Mouse (Mus musculus): Measurements from ENCODE around the gene Fbf1. TPM values are rescaled to one million over a fixed set of nuclear protein-coding genes. Genes with fewer than 3 reads are reported as not detected.

The Fbf1 gene
- polyA plus RNA-seq, 1 experiment = 46.9 TPM

- no peak overlapping the region for H3K4me3 ChIP-seq (ENCODE audit: insufficient read depth, poor library complexity, severe bottlenecking)
- H3K27me3 ChIP-seq (ENCODE audit: control insufficient read depth, insufficient read depth, insufficient read length) = no peaks in the 10 kb centered on the region
- H3K36me3 ChIP-seq (ENCODE audit: control insufficient read depth, insufficient read depth) = no peaks in the 10 kb centered on the region
- no peaks in the 10 kb centered on the region for H3K79me3 ChIP-seq (ENCODE audit: low read depth)
- no peaks in the 10 kb centered on the region for H3K79me2 ChIP-seq (ENCODE audit: control insufficient read depth, insufficient read depth)
- no peak for TF ChIP-seq CTCF (IDR thresholded peaks at IDR 0.05; ENCODE audit: control insufficient read depth, insufficient read depth, insufficient read length)
- no peak for TF ChIP-seq MAX (IDR thresholded peaks at IDR 0.05)
- no peak for TF ChIP-seq MYOD1 (IDR thresholded peaks at IDR 0.05; ENCODE audit: control insufficient read depth, insufficient read length, low read depth)
- no peak for TF ChIP-seq USF1 (IDR thresholded peaks at IDR 0.05; ENCODE audit: low read depth)
- no peak for TF ChIP-seq CEBPB (IDR thresholded peaks at IDR 0.05; ENCODE audit: low read depth)
- TF ChIP-seq FOSL1 (IDR thresholded peaks at IDR 0.05; ENCODE audit: insufficient read depth, low read length, poor library complexity, severe bottlenecking) = no peak
- TF ChIP-seq MYOG (IDR thresholded peaks at IDR 0.05; ENCODE audit: control insufficient read depth, extremely low read depth, insufficient read length) = no peak
- H3ac ChIP-seq (ENCODE audit: control insufficient read depth, insufficient read length, low read depth) = no peak overlapping the region
These were observed 44.9 kb upstream of the Fbf1 start for GRCm38 (mm10) chr11:116212847-116213246.

- Histone ChIP-seq H3K4me3 (ENCODE audit: insufficient read depth, poor library complexity, severe bottlenecking) (no peak overlapping the region), H3K36me3 (ENCODE audit: control insufficient read depth, insufficient read depth) (peaks cover 18% of the 10 kb centered on the region), H3K79me3 (ENCODE audit: low read depth) (no peaks in the 10 kb centered on the region), H3ac (ENCODE audit: control insufficient read depth, insufficient read length, low read depth) (no peak overlapping the region), H3K27me3 (ENCODE audit: control insufficient read depth, insufficient read depth, insufficient read length) (no peaks in the 10 kb centered on the region), H3K79me2 (ENCODE audit: control insufficient read depth, insufficient read depth) (no peaks in the 10 kb centered on the region)
- TF ChIP-seq USF1 (IDR thresholded peaks at IDR 0.05; ENCODE audit: low read depth) (no peak), CTCF (IDR thresholded peaks at IDR 0.05; ENCODE audit: control insufficient read depth, insufficient read depth, insufficient read length) (no peak), MYOD1 (IDR thresholded peaks at IDR 0.05; ENCODE audit: control insufficient read depth, insufficient read length, low read depth) (no peak), CEBPB (IDR thresholded peaks at IDR 0.05; ENCODE audit: low read depth) (no peak), FOSL1 (IDR thresholded peaks at IDR 0.05; ENCODE audit: insufficient read depth, low read length, poor library complexity, severe bottlenecking) (no peak), MAX (IDR thresholded peaks at IDR 0.05) (no peak), MYOG (IDR thresholded peaks at IDR 0.05; ENCODE audit: control insufficient read depth, extremely low read depth, insufficient read length) (no peak)
These were observed 42.7 kb upstream of the Fbf1 start for GRCm38 (mm10) chr11:116210696-116211095.

- H3K36me3 ChIP-seq (ENCODE audit: control insufficient read depth, insufficient read depth) = peaks cover 23% of the 10 kb centered on the region
- H3K4me3 ChIP-seq (ENCODE audit: insufficient read depth, poor library complexity, severe bottlenecking) = no peak overlapping the region
- H3K79me2 ChIP-seq (ENCODE audit: control insufficient read depth, insufficient read depth) = no peaks in the 10 kb centered on the region
- no peak overlapping the region for H3ac ChIP-seq (ENCODE audit: control insufficient read depth, insufficient read length, low read depth)
- H3K27me3 ChIP-seq (ENCODE audit: control insufficient read depth, insufficient read depth, insufficient read length) = no peaks in the 10 kb centered on the region
- TF ChIP-seq MAX (IDR thresholded peaks at IDR 0.05) (no peak), CEBPB (IDR thresholded peaks at IDR 0.05; ENCODE audit: low read depth) (no peak)
- no peaks in the 10 kb centered on the region for H3K79me3 ChIP-seq (ENCODE audit: low read depth)
These were observed 41.3 kb upstream of the Fbf1 start for GRCm38 (mm10) chr11:116209257-116209656.

- TF ChIP-seq MAX (IDR thresholded peaks at IDR 0.05) = no peak
- no peak for TF ChIP-seq CEBPB (IDR thresholded peaks at IDR 0.05; ENCODE audit: low read depth)
- no peak for TF ChIP-seq USF1 (IDR thresholded peaks at IDR 0.05; ENCODE audit: low read depth)
- TF ChIP-seq MYOD1 (IDR thresholded peaks at IDR 0.05; ENCODE audit: control insufficient read depth, insufficient read length, low read depth) = no peak
- TF ChIP-seq CTCF (IDR thresholded peaks at IDR 0.05; ENCODE audit: control insufficient read depth, insufficient read depth, insufficient read length) = no peak
- no peak for TF ChIP-seq FOSL1 (IDR thresholded peaks at IDR 0.05; ENCODE audit: insufficient read depth, low read length, poor library complexity, severe bottlenecking)
- no peak for TF ChIP-seq MYOG (IDR thresholded peaks at IDR 0.05; ENCODE audit: control insufficient read depth, extremely low read depth, insufficient read length)
- Histone ChIP-seq H3K27me3 (ENCODE audit: control insufficient read depth, insufficient read depth, insufficient read length) (no peaks in the 10 kb centered on the region), H3K36me3 (ENCODE audit: control insufficient read depth, insufficient read depth) (peaks cover 23% of the 10 kb centered on the region), H3ac (ENCODE audit: control insufficient read depth, insufficient read length, low read depth) (no peak overlapping the region), H3K79me2 (ENCODE audit: control insufficient read depth, insufficient read depth) (no peaks in the 10 kb centered on the region), H3K4me3 (ENCODE audit: insufficient read depth, poor library complexity, severe bottlenecking) (no peak overlapping the region), H3K79me3 (ENCODE audit: low read depth) (no peaks in the 10 kb centered on the region)
These were observed 40.7 kb upstream of the Fbf1 start for GRCm38 (mm10) chr11:116208660-116209059.

GRCm38 (mm10) chr11:116206678-116207077 is 38.7 kb upstream of the Fbf1 start:
- H3K36me3 ChIP-seq (ENCODE audit: control insufficient read depth, insufficient read depth) = peaks cover 23% of the 10 kb centered on the region
- no peak for TF ChIP-seq FOSL1 (IDR thresholded peaks at IDR 0.05; ENCODE audit: insufficient read depth, low read length, poor library complexity, severe bottlenecking)
- TF ChIP-seq USF1 (IDR thresholded peaks at IDR 0.05; ENCODE audit: low read depth) = no peak
- H3K79me3 ChIP-seq (ENCODE audit: low read depth) = no peaks in the 10 kb centered on the region
- H3K4me3 ChIP-seq (ENCODE audit: insufficient read depth, poor library complexity, severe bottlenecking) = no peak overlapping the region
- H3K27me3 ChIP-seq (ENCODE audit: control insufficient read depth, insufficient read depth, insufficient read length) = no peaks in the 10 kb centered on the region
- no peak overlapping the region for H3ac ChIP-seq (ENCODE audit: control insufficient read depth, insufficient read length, low read depth)
- H3K79me2 ChIP-seq (ENCODE audit: control insufficient read depth, insufficient read depth) = no peaks in the 10 kb centered on the region

GRCm38 (mm10) chr11:116203150-116203549 is 35.2 kb upstream of the Fbf1 start:
- peaks cover 10% of the 10 kb centered on the region for H3K79me2 ChIP-seq (ENCODE audit: control insufficient read depth, insufficient read depth)
- H3K79me3 ChIP-seq (ENCODE audit: low read depth) = no peaks in the 10 kb centered on the region
- TF ChIP-seq CEBPB (IDR thresholded peaks at IDR 0.05; ENCODE audit: low read depth) = no peak
- no peak for TF ChIP-seq MYOD1 (IDR thresholded peaks at IDR 0.05; ENCODE audit: control insufficient read depth, insufficient read length, low read depth)
- TF ChIP-seq CTCF (IDR thresholded peaks at IDR 0.05; ENCODE audit: control insufficient read depth, insufficient read depth, insufficient read length) = no peak
- TF ChIP-seq MYOG (IDR thresholded peaks at IDR 0.05; ENCODE audit: control insufficient read depth, extremely low read depth, insufficient read length) = no peak
- TF ChIP-seq MAX (IDR thresholded peaks at IDR 0.05) = no peak
- TF ChIP-seq FOSL1 (IDR thresholded peaks at IDR 0.05; ENCODE audit: insufficient read depth, low read length, poor library complexity, severe bottlenecking) = no peak
- TF ChIP-seq USF1 (IDR thresholded peaks at IDR 0.05; ENCODE audit: low read depth) = no peak
- H3K36me3 ChIP-seq (ENCODE audit: control insufficient read depth, insufficient read depth) = peaks cover 23% of the 10 kb centered on the region
- no peaks in the 10 kb centered on the region for H3K27me3 ChIP-seq (ENCODE audit: control insufficient read depth, insufficient read depth, insufficient read length)
- H3ac ChIP-seq (ENCODE audit: control insufficient read depth, insufficient read length, low read depth) = no peak overlapping the region
- H3K4me3 ChIP-seq (ENCODE audit: insufficient read depth, poor library complexity, severe bottlenecking) = no peak overlapping the region
